Mouse (Mus musculus): Measurements from ENCODE around the gene Sorcs1.

- TF ChIP-seq POLR2A (IDR thresholded peaks at IDR 0.05; ENCODE audit: low read depth, low read length) (no peak), CTCF (IDR thresholded peaks at IDR 0.05; ENCODE audit: borderline replicate concordance, insufficient read depth, low read length) (no peak)
These were observed 255.5 kb downstream of the Sorcs1 start for GRCm38 (mm10) chr19:50422928-50423327.
